Mouse (Mus musculus) ovary, adult 18-20 months (tissue): Measurements from ENCODE around the gene BC049762.

Source experiments
- DNase-seq: peaks from one replicate; pipeline ENCODE4 v3.0.0; 2022; ENCODE audit warnings: low spot score, mixed read lengths

Gene BC049762

GRCm38 (mm10) chr11:51262342-51263285, at the start of gene BC049762:
TSS of gene BC049762 (minus strand) at chr11:51263046.
- DNase-seq: peak; percentile 97

- DNase-seq: no peak
Observed at GRCm38 (mm10) chr11:51311846-51312245, 49.0 kb upstream of the BC049762 start.

DNA sequence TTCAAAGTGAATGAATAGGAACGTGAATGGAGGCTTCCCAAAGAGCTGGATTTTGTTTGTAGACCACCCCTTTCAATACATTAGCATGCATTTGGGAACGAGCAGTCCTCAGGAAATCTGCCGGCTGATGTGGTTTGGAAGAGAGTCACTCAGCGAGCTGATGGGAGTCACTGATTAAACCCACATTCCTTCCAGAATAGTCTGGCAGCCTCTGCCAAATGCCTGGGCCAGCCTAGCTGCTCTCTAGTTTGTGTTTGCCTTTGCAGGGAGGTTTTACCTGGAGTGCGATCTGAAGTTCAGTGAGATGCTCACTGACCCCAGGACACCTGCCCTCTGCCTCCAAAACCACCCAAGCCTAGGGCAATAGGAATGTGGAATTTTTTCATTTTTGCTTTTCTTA, 45.5 kb upstream of the BC049762 start:
- DNase-seq: no peak

DNA sequence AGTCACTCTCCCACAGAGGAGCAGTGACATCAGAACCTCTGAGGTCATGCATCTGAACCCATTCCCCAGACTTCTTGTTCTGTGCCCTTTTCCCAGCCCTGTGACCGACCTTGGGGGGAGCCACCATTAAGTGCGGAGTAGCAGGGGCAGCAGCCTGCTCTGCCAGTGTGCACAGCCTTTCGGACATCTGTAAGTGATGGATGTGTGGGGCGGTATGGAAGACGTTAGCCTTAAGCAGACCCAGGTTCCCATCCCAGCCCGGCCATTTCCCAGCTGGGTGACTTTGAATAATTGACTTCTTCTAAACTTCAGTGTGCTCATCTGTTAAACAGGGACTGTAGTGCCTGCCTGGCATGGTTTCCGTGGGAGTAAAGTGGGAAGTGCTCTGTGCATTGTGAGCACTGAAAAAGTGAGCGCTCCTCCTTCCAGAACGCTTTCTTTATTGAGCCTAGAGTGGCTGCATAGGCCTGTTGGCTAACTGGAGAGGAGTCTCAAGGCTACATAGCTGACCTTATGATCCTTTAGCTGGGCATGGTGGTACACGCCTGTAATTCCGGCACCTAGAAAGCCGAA, 41.2 kb upstream of the BC049762 start:
- no peak for DNase-seq

DNA sequence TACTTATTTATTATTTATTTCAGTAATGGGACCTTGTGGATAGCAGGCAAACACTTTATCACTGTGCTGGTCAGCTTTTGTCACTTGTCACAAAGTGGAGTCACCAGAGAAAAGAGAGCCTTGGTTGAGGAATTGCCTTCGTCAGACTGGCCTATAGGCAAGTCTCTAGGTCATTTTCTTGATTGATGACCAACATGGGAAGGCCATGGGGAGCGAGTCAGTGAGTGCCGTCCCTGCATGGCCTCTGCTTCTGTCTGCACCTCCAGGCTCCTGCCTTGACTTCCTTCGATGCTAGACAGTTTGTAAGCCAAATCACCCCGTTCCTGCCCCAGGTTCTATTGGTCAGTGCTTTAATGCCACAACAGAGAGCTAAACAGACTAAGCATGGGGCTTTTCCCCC, 39.5 kb upstream of the BC049762 start:
- no peak for DNase-seq

DNA sequence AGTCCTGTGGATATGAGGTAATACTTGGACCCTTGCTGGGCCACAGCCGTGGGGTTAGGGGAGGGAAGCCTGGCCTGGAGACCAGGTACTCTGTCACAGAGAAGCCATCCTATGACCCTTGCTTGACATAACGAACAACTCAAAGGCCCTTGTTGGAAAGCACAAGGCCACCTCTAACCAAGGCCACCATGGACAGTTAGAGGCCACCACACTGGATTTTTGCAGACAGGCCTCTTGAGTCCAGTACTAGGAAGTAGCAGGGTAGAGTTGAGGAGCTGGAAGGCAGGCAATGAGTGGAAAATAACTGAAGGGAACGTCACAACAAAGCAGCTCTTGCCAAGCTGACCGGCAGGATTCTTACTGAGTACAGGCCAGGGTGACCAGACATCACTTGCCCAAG, 35.8 kb upstream of the BC049762 start:
- no peak for DNase-seq

- DNase-seq: no peak
Observed at GRCm38 (mm10) chr11:51295742-51296141, 32.9 kb upstream of the BC049762 start.

DNA sequence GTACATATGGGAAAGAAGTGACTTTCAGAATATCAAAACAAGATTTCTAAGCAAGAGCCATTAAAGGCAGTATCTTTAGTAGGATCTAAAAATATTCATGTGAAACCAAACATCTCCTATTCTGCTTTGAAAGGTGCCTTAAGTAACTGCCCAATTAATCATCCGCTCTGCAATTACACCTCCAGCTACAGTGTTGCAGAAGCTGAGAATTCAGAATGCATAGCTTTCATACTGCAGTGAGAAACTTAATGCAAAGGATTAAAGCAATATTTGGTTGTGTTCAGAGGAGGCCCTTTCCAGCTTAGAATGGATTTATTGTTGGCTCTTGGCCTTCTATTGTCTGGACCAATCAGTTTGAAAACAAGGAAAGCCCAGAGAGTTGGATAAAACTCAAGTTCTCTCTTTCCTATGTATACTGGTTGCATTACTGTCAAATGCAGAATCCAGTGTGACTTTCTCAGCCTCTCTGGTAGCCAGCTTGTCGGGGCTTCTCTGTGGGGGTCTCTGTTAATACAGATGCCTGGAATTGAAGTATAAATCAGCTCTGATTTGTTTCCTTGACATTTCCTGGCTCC, 31.2 kb upstream of the BC049762 start:
- DNase-seq: no peak

DNA sequence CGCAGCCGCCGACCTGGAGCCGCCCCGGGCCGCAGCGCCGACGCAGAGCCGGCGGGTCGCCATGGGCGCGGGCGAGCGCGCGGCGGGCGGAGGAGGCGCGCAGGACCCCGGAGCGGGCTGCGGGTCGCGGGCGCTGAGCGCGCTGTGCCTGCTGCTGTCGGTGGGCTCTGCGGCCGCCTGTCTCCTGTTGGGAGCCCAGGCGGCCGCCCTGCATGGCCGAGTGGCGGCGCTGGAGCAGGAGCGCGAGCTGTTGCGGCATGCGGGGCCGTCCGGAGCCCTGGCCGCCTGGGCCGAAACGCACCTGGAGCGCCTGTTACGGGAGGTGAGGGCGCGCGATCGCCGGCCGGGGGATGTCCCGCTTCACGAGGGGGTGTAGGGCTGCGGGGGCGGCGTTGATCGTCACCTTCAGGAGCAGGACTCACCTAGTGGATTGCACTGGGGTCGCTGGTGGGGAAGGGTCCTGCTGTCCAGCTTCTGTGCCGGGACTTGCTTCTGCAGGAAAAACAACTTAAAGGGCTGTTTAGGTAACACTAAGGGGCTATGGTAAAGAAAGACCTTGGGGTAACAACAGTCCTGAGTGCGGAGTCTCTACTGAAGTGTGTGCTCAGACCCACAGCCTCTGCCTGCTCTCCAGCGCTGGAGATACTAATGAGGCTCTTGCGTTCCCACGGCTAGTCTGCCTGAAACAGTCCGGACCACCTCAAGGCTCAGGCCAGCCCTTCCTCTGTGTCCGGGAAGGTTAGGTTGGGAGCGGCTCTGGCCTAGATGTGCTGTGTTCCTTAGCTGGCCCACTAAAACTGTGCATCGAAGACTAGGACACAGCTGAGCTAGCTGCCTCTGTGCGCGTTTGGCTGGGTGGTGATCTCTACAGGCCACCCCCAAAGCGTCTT, 27.5 kb upstream of the BC049762 start:
- DNase-seq: peak; percentile 19

DNA sequence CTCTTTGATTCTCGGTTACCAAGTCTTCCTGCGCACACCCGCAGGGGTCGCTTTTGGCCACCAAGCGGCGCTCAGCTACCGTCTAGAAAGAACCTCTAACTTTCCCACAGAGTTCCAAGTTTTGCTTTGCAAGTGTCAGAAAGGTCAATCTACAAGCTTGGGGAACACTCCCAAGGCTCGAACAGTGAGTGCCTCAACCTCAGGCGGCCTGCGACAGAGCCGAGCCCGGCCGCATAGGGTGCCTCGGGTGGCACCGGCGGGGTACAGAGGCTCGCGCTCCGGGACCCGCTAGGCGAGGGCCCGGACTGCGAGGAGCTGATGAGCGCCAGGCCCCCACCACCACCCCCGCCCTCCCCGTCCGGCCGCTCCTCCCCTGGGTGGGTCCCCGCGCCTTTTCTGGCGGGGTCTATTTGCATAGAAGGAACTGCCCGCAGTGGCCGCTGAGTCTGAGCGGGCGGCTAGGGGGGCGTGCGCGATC, 26.8 kb upstream of the BC049762 start, which contains the start of gene Col23a1:
Col23a1 (plus strand) TSS at position 357 of the 478 bp plus-strand sequence.
- DNase-seq: peak; percentile 63

GRCm38 (mm10) chr11:51274418-51274817, 11.6 kb upstream of the BC049762 start:
- no peak for DNase-seq

DNA sequence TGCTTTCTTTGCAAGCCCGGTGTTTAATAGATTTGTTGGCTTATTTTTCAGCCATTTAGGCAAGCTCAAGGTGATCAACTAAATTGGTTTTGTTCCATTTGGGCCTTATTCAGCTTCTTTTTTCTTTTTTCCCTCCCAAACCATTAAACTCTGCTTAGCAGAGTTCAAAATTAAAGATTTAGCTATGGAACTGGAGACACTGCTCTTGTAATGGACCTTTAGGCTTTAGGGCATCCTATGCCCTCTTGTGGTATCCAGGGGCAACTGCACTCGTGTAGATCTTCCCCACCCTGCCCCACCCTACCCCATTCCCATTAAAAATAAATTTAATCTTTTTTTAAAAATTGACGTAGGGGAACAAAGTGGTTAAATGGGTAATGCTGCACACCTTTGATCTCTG, 2.5 kb upstream of the BC049762 start:
- DNase-seq: no peak

- no peak for DNase-seq
Observed at GRCm38 (mm10) chr11:51264352-51264751, 1.5 kb upstream of the BC049762 start.

DNA sequence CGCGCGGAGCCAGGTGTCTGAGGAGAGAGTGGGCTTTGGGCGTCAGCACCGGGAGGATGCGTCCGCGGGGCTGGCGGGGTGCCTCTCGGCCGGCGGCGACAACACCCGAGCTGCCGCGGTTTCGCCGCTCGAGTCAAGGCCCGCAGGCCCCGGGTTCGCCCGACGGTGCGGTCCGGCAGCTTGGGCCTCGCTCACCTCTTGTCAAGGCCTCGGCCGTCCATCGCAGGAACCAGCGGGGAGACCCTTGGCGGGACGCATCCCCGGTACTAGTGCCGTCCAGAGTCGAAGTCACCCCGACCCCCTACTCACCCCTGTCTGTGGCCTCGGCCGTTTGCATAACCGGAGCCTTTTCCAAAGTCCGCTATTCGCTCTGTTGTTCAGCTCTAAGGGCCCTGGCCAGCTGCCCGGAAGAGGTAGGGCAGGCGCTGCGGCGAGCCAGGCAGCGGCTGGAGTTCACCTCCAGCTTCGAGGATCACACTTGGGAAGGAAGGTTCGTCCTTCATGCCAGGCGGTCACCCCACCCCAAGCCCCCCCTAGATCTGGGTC, 513 bp upstream of the BC049762 start:
- peak; percentile 21 for DNase-seq

GRCm38 (mm10) chr11:51261680-51262219, 1.1 kb downstream of the BC049762 start, which contains the start of gene Clk4:
TSS of gene Clk4 (plus strand) at chr11:51261730.
- no peak for DNase-seq

DNA sequence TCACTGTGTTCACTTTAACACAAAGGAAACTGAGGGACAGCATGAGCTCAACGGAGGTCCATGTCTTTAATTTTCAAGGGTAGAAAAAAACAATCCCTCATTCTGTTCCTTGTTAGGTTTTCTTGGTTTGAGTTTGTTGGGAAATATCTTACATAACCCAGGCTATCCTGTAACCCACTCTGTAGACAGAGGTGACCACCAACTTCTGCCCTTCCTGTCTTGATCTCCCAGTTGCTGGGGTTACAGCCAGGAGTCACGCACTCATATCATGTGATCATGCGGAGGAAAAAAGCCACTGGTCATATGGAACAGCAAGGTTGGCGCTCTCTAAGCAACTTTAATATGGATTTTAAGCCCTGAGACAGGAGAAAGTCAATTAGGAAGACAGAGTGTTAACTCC, 5.8 kb downstream of the BC049762 start:
- no peak for DNase-seq

GRCm38 (mm10) chr11:51242897-51243296, 19.9 kb downstream of the BC049762 start:
- no peak for DNase-seq

DNA sequence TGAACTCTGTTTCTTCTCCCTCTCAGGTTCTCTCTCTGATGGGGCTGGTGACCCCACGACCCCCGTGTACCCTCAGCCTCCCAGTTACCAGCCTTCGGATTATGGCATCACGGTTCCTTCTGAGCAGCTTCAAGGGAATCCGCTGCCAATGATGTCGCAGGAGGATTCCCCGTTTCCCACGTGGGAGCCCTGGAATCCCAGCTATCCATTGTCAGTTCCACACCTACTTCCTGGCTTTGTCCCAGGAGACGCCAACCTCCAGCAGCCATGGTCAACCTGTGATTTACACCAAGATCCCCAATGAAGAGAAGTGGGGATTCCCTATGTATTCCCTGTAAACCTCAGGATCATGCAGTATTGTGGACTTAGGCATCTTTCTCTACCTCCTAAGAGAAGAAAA, 28.2 kb downstream of the BC049762 start:
- DNase-seq: no peak

DNA sequence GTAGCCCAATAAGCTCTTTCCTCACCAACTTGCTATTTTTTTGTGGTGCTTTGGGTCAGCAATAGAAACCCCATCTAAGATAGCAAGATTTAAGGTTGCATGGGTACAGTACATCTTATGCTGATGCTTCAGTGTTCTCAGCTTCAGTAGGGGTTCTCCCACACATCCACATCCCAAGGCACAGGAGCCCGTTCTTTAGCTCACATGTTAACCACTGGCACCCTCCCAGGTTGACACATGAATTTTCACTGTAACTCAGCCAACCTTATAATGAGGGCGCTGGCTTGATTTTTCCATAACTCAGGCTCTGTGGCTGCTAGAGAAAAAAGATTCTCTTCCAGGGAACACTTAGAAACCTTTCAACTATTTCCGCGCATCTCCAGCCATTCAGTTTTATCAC, 35.7 kb downstream of the BC049762 start:
- no peak for DNase-seq

- no peak for DNase-seq
Observed at GRCm38 (mm10) chr11:51220308-51220707, 42.5 kb downstream of the BC049762 start, which contains the start of gene Gm12569. TSS of gene Gm12569 (plus strand) at chr11:51220473.

DNA sequence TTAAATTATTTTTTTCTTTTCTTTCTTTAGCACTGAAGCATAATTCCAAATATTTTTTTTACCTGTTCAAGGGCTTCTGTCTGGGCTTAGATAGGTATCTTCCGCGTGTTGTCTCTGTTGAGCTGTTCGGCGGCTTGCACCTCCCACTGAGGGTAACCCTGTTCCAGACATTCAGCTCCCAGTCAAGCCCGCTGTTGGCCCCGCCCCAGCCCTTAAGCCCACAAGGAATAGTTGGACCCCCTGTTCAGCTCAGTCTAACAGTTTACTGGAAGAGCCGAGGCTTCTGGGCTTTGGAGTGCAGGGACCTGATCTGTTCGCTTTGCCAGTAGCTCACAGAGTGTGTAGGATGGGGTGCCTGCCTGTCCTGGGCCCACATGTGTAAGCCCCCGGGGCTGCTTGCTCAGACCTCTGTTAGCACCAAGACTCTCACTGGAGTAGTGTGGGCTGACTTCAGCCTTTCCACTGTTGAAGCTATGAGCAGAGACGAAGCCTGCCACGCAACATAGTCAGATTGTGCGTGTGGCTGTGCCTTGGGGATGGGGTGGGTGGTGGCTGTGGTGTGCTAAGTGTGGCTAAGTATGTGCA, 43.4 kb downstream of the BC049762 start:
- no peak for DNase-seq
